Mouse (Mus musculus): ENCODE results near the gene Lsamp.

GRCm38 (mm10) chr16:40466596-40466995 is 482.4 kb downstream of the Lsamp start:
- TF ChIP-seq CTCF (IDR thresholded peaks at IDR 0.05; ENCODE audit: extremely low read depth, insufficient read depth, insufficient read length, insufficient replicate concordance) (no peak), POLR2A (IDR thresholded peaks at IDR 0.05; ENCODE audit: low read depth, low read length) (no peak)
